Mouse (Mus musculus) CH12.LX (cell line): Measurements from ENCODE around the gene Zfp760. TPM values are rescaled to one million over a fixed set of nuclear protein-coding genes. Genes with fewer than 3 reads are reported as not detected.

Source experiments
- DNase-seq: peaks from one replicate; pipeline ENCODE4 v3.0.0-alpha.2; 2013; ENCODE audit errors: extremely low read depth
- H3K27ac ChIP-seq: 2 replicates; pipeline ENCODE4 v1.5.1; 2012; ENCODE audit warnings: low read depth, mild to moderate bottlenecking, control low read depth, moderate library complexity; ENCODE audit not compliant: insufficient read depth
- H3K27me3 ChIP-seq: replicated peaks from 2 replicates; pipeline ENCODE3; 2012; ENCODE audit warnings: inconsistent platforms
- H3K36me3 ChIP-seq, 2 experiments: replicated peaks in 1 of 2; 2 replicates each; pipeline versions ENCODE3 to v1.6.1; 2012; ENCODE audit warnings: inconsistent platforms in 1 of 2, low read length in 1 of 2, mild to moderate bottlenecking in 1 of 2, mixed read lengths in 1 of 2, moderate library complexity in 1 of 2; ENCODE audit not compliant: control insufficient read depth in 1 of 2, insufficient read depth in 1 of 2
- H3K4me1 ChIP-seq, 2 experiments: 2 replicates each; pipeline ENCODE4 v1.6.1; 2012; ENCODE audit warnings: inconsistent platforms in 1 of 2, moderate library complexity in 1 of 2; ENCODE audit not compliant: insufficient read depth in 2 of 2, control insufficient read depth in 1 of 2
- H3K4me2 ChIP-seq: 2 replicates; pipeline ENCODE4 v1.6.1; 2012; ENCODE audit warnings: low read depth, mild to moderate bottlenecking, control low read depth; ENCODE audit not compliant: poor library complexity, insufficient read depth, severe bottlenecking
- H3K4me3 ChIP-seq, 3 experiments: fragments of 150-350 bp in 1 of 3; sonication (generic) in 1 of 3; replicated peaks in 1 of 3; 2 replicates each; pipeline versions ENCODE3 to v1.5.1; 2011 to 2012; ENCODE audit warnings: low read depth in 2 of 3, low read length in 2 of 3, mild to moderate bottlenecking in 2 of 3, moderate library complexity in 2 of 3, control low read depth in 1 of 3, improper control_type of control experiment in 1 of 3, inconsistent platforms in 1 of 3, mixed read lengths in 1 of 3; ENCODE audit not compliant: poor library complexity in 1 of 3
- H3K79me2 ChIP-seq: replicated peaks from 2 replicates; pipeline ENCODE4 v1.6.1; 2012; ENCODE audit warnings: mild to moderate bottlenecking, moderate library complexity; ENCODE audit not compliant: control insufficient read depth, poor library complexity, insufficient read depth, severe bottlenecking; ENCODE audit errors: extremely low read depth
- H3K9ac ChIP-seq: 2 replicates; pipeline ENCODE4 v1.6.1; 2012; ENCODE audit warnings: low read depth, mild to moderate bottlenecking, control low read depth, moderate library complexity; ENCODE audit not compliant: insufficient read depth
- H3K9me3 ChIP-seq: replicated peaks from 2 replicates; pipeline ENCODE3; 2012; ENCODE audit warnings: low read length, inconsistent platforms, mixed read lengths
- BHLHE40 ChIP-seq: IDR thresholded peaks from 2 replicates; pipeline ENCODE4 v1.6.1; 2011; ENCODE audit warnings: mild to moderate bottlenecking, low read depth, low read length, improper control_type of control experiment
- CHD1 ChIP-seq: IDR thresholded peaks from 2 replicates; pipeline ENCODE4 v1.6.1; 2012; ENCODE audit warnings: low read depth, low read length, improper control_type of control experiment, inconsistent platforms
- CTCF ChIP-seq, 2 experiments: IDR thresholded peaks in 1 of 2; conservative IDR thresholded peaks in 1 of 2; 2 replicates each; pipeline ENCODE4 v1.5.1; 2011 to 2012; ENCODE audit warnings: low read depth in 2 of 2, low read length in 2 of 2, improper control_type of control experiment in 1 of 2, inconsistent platforms in 1 of 2, mild to moderate bottlenecking in 1 of 2, moderate library complexity in 1 of 2
- E2F4 ChIP-seq: IDR thresholded peaks from 2 replicates; pipeline ENCODE4 v1.6.1; 2011; ENCODE audit warnings: low read depth, low read length, improper control_type of control experiment; ENCODE audit not compliant: insufficient replicate concordance
- ELF1 ChIP-seq: IDR thresholded peaks from 2 replicates; pipeline ENCODE4 v1.6.1; 2014; ENCODE audit warnings: low read depth, mild to moderate bottlenecking, inconsistent platforms, low read length, improper control_type of control experiment
- ETS1 ChIP-seq: conservative IDR thresholded peaks from 2 replicates; pipeline ENCODE4 v1.6.1; 2012; ENCODE audit warnings: low read depth, mild to moderate bottlenecking, inconsistent platforms, low read length, improper control_type of control experiment, moderate library complexity
- GABPA ChIP-seq: IDR thresholded peaks from 2 replicates; pipeline ENCODE4 v1.6.1; 2012; ENCODE audit warnings: low read depth, low read length, improper control_type of control experiment, inconsistent platforms; ENCODE audit not compliant: insufficient replicate concordance
- HCFC1 ChIP-seq: IDR thresholded peaks from 2 replicates; pipeline ENCODE4 v1.6.1; 2012; ENCODE audit warnings: low read depth, mild to moderate bottlenecking, inconsistent platforms, low read length, improper control_type of control experiment
- JUN ChIP-seq: IDR thresholded peaks from 2 replicates; pipeline ENCODE4 v1.6.1; 2011; ENCODE audit warnings: low read depth, mild to moderate bottlenecking, low read length, improper control_type of control experiment, moderate library complexity; ENCODE audit not compliant: insufficient read depth
- MAX ChIP-seq: IDR thresholded peaks from 2 replicates; pipeline ENCODE4 v1.6.1; 2011; ENCODE audit warnings: low read length, improper control_type of control experiment
- MAZ ChIP-seq: IDR thresholded peaks from 2 replicates; pipeline ENCODE4 v1.6.1; 2012; ENCODE audit warnings: low read depth, mild to moderate bottlenecking, inconsistent platforms, low read length, improper control_type of control experiment, moderate library complexity
- MEF2A ChIP-seq: IDR thresholded peaks from 2 replicates; pipeline ENCODE4 v1.6.1; 2014; ENCODE audit warnings: low read depth, mild to moderate bottlenecking, inconsistent platforms, low read length, improper control_type of control experiment, borderline replicate concordance
- MYC ChIP-seq: IDR thresholded peaks from 2 replicates; pipeline ENCODE4 v1.6.1; 2011; ENCODE audit warnings: low read depth, mild to moderate bottlenecking, improper control_type of control experiment, low read length
- NELFE ChIP-seq: IDR thresholded peaks from 2 replicates; pipeline ENCODE4 v1.6.1; 2011; ENCODE audit warnings: low read depth, low read length, improper control_type of control experiment
- NRF1 ChIP-seq: IDR thresholded peaks from 2 replicates; pipeline ENCODE4 v1.6.1; 2014; ENCODE audit warnings: low read depth, mild to moderate bottlenecking, inconsistent platforms, low read length, improper control_type of control experiment, moderate library complexity
- PAX5 ChIP-seq: IDR thresholded peaks from 2 replicates; pipeline ENCODE4 v1.6.1; 2012; ENCODE audit warnings: low read length, inconsistent platforms, mixed read lengths
- POLR2A ChIP-seq: IDR thresholded peaks from 2 replicates; pipeline ENCODE4 v1.6.1; 2011; ENCODE audit warnings: low read depth, mild to moderate bottlenecking, improper control_type of control experiment, low read length
- POLR2AphosphoS2 ChIP-seq: IDR thresholded peaks from 2 replicates; pipeline ENCODE4 v1.6.1; 2011; ENCODE audit warnings: low read depth, low read length, improper control_type of control experiment
- RAD21 ChIP-seq: IDR thresholded peaks from 2 replicates; pipeline ENCODE4 v1.6.1; 2011; ENCODE audit warnings: low read depth, mild to moderate bottlenecking, low read length, improper control_type of control experiment, moderate library complexity
- RCOR1 ChIP-seq: conservative IDR thresholded peaks from 2 replicates; pipeline ENCODE4 v1.6.1; 2012; ENCODE audit warnings: low read depth, mild to moderate bottlenecking, inconsistent platforms, low read length, improper control_type of control experiment
- SIN3A ChIP-seq: IDR thresholded peaks from 2 replicates; pipeline ENCODE4 v1.6.1; 2012; ENCODE audit warnings: low read length, improper control_type of control experiment, inconsistent platforms
- SMC3 ChIP-seq: IDR thresholded peaks from 2 replicates; pipeline ENCODE4 v1.6.1; 2011; ENCODE audit warnings: low read depth, low read length, improper control_type of control experiment
- TBP ChIP-seq: conservative IDR thresholded peaks from 2 replicates; pipeline ENCODE4 v1.6.1; 2011; ENCODE audit warnings: low read depth, low read length, improper control_type of control experiment
- TCF12 ChIP-seq: IDR thresholded peaks from 2 replicates; pipeline ENCODE4 v1.6.1; 2014; ENCODE audit warnings: low read depth, mild to moderate bottlenecking, inconsistent platforms, low read length, improper control_type of control experiment
- UBTF ChIP-seq: IDR thresholded peaks from 2 replicates; pipeline ENCODE4 v1.6.1; 2012; ENCODE audit warnings: low read depth, mild to moderate bottlenecking, inconsistent platforms, low read length, improper control_type of control experiment, moderate library complexity
- ZKSCAN1 ChIP-seq: IDR thresholded peaks from 2 replicates; pipeline ENCODE4 v1.6.1; 2012; ENCODE audit warnings: low read depth, inconsistent platforms, low read length, improper control_type of control experiment, borderline replicate concordance
- ZMIZ1 ChIP-seq: IDR thresholded peaks from 2 replicates; pipeline ENCODE4 v1.6.1; 2012; ENCODE audit warnings: low read depth, mild to moderate bottlenecking, inconsistent platforms, low read length, improper control_type of control experiment
- dilution Hi-C: fragments of 300-500 bp; cut with MboI; formaldehyde crosslinking; loops from 2 replicates; pipeline ENCODE4 v1.14.3; 2020; ENCODE audit warnings: low sequenced_read_pairs; ENCODE audit not compliant: extremely low pct_unique_long_range_greater_than_20kb, extremely low pct_ligation_motif_present
- in situ Hi-C: fragments of 300-500 bp; cut with MboI; formaldehyde crosslinking; loops from 3 replicates; pipeline ENCODE4 v1.14.3; 2019; ENCODE audit warnings: low sequenced_read_pairs, low pct_ligation_motif_present, low pct_unique_long_range_greater_than_20kb, mixed read lengths
- polyA plus RNA-seq: library from polyadenylated mRNA; unstranded; fragments of >175 nt; gene quantifications from 2 replicates; pipeline ENCODE4 v1.2.1, GENCODE M21; 2012; ENCODE audit warnings: low read depth; ENCODE audit not compliant: insufficient read length
- total RNA-seq, 2 experiments: library from RNA; depleted of rRNA; stranded (reverse); fragments of 300-350 nt in 1 of 2; fragments of >200 nt in 1 of 2; gene quantifications; 2 replicates each; pipeline ENCODE4 v1.2.3; 2012 to 2014

Gene Zfp760
- total and polyA plus RNA-seq, 3 experiments, result 1.2 to 3.5 (median 1.4) TPM

DNA sequence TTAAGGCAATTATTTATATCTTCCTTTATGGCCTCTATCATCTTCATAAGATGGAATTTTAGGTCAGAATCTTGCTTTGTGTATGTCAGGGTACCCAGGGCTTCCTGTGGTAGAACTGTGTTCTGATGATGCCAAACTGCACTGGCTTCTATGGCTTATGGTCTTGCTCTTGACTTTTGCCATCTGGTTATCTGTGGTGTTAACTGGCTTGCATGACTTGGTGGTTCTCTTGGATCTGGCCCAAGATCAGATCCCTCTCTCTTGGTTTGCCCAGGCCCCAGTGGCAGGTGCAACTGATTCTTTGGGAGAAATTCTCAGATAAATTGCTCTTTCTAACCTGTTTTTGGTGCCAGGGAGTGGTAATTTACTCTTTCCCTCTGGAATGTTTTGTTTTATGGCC lies 11.5 kb upstream of the Zfp760 start:
- dilution Hi-C loops (no loop called here), in situ Hi-C loops (no loop called here)
- Histone ChIP-seq H3K27me3 (no peaks in the 10 kb centered on the region), H3K36me3 (peaks cover 0 to 5% of the 10 kb centered on the region in 2 experiments), H3K9me3 (no peaks in the 10 kb centered on the region), H3K79me2 (no peaks in the 10 kb centered on the region), H3K4me2 (no peak overlapping the region), H3K4me3 (no peak overlapping the region), H3K9ac (no peak overlapping the region), H3K4me1 (no peaks in the 10 kb centered on the region), H3K27ac (no peak overlapping the region)
- TF ChIP-seq CHD1 (no peak), RAD21 (no peak), MEF2A (no peak), E2F4 (no peak), SMC3 (no peak), HCFC1 (no peak), SIN3A (no peak), BHLHE40 (no peak), TBP (no peak), MAX (no peak)
- no peak for DNase-seq

DNA sequence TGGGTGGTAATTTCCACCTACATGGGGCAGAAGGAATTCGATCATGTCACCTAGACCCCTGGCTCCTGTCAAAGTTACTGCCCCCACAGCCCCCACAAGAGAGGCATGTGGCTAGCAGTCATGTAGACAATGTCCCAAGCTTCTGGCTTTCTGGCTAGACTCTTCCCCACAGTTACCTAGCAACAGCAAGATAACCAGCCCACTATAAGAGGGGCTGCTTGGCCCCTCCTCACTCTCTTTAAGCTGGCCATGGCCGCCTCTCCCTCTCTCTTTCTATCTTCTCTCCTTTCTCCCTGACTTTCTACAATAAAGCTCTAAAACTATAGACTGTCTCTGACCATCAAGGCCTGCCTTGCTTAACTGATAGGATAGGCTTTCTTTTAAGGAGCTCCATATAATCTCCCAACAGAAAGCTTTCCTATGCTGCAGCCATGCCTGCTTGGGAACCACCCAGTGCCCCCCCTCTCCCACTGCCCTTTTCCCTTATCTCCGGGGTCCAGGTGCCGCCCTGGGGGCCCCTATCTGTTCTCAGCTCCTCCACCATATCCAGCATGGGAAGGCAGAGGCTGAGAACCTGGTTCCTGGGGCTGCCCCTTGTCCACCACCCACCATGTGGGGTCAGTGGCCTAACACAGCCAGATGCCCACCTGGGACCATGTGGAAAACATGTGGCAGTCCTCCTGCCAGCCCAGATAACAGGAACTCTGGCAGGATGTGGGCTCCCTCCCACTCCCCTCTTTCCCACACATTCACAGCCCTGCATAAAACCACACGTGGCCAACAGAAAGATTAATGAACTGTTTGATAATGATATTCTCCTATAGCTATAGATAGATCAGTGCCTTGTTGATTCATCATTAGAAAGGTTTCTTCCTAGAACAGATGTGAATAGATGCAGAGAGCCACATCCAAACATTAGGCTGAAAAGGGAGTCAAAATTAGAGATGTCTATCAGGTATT lies 5.0 kb upstream of the Zfp760 start:
- Histone ChIP-seq H3K4me1 (no peaks in the 10 kb centered on the region), H3K4me2 (no peak overlapping the region), H3K9me3 (no peaks in the 10 kb centered on the region), H3K9ac (no peak overlapping the region), H3K4me3 (no peak overlapping the region), H3K27me3 (no peaks in the 10 kb centered on the region), H3K79me2 (no peaks in the 10 kb centered on the region), H3K36me3 (no peaks in the 10 kb centered on the region), H3K27ac (no peak overlapping the region)
- TF ChIP-seq ELF1, result no peak
- TF ChIP-seq JUN, result no peak
- TF ChIP-seq CHD1, result no peak
- no peak for TF ChIP-seq ZMIZ1
- no peak for TF ChIP-seq MAZ
- no peak for TF ChIP-seq ETS1
- no peak for TF ChIP-seq ZKSCAN1
- TF ChIP-seq E2F4, result no peak
- no peak for TF ChIP-seq POLR2AphosphoS2
- no peak for TF ChIP-seq PAX5
- TF ChIP-seq MYC, result no peak
- TF ChIP-seq BHLHE40, result no peak
- TF ChIP-seq GABPA, result no peak
- TF ChIP-seq POLR2A, result no peak
- TF ChIP-seq NELFE, result no peak
- no peak for TF ChIP-seq CTCF (conservative IDR thresholded peaks at IDR 0.05 in 1 of 2, IDR thresholded peaks at IDR 0.05 in 1 of 2; ENCODE audit: low read depth in 2 of 2, low read length in 2 of 2)
- TF ChIP-seq NRF1, result no peak
- no peak for TF ChIP-seq UBTF
- TF ChIP-seq TCF12, result no peak
- no peak for TF ChIP-seq RCOR1
- dilution Hi-C loops, result no loop called here
- no peak for DNase-seq
- in situ Hi-C loops, result no loop called here
